Mouse (Mus musculus) urinary bladder, postnatal 14 days (tissue): ENCODE data around the gene Ebf1.

ENCODE experiments used
- DNase-seq: peaks from one replicate; pipeline ENCODE4 v3.0.0; 2021; ENCODE audit warnings: low spot score

The Ebf1 gene

GRCm38 (mm10) chr11:44740278-44741041, 123.3 kb downstream of the Ebf1 start:
- no peak for DNase-seq

GRCm38 (mm10) chr11:44741042-44741491, 124.0 kb downstream of the Ebf1 start:
- DNase-seq: no peak

GRCm38 (mm10) chr11:44744446-44744845, 127.3 kb downstream of the Ebf1 start:
- no peak for DNase-seq

- DNase-seq: no peak
Measured at GRCm38 (mm10) chr11:44745946-44746345, 128.8 kb downstream of the Ebf1 start.

GRCm38 (mm10) chr11:44746731-44747130, 129.6 kb downstream of the Ebf1 start:
- DNase-seq: no peak

GRCm38 (mm10) chr11:44749309-44749708, 132.2 kb downstream of the Ebf1 start:
- no peak for DNase-seq

GRCm38 (mm10) chr11:44754336-44754735, 137.2 kb downstream of the Ebf1 start:
- DNase-seq: no peak

GRCm38 (mm10) chr11:44756321-44756720, 139.2 kb downstream of the Ebf1 start:
- DNase-seq: no peak

- no peak for DNase-seq
Measured at GRCm38 (mm10) chr11:44758857-44759256, 141.7 kb downstream of the Ebf1 start.

- DNase-seq: no peak
Measured at GRCm38 (mm10) chr11:44761128-44761996, 144.2 kb downstream of the Ebf1 start.

GRCm38 (mm10) chr11:44763992-44764835, 147.1 kb downstream of the Ebf1 start:
- DNase-seq: no peak

- DNase-seq: no peak
Measured at GRCm38 (mm10) chr11:44764988-44765387, 147.9 kb downstream of the Ebf1 start.

- DNase-seq: no peak
Measured at GRCm38 (mm10) chr11:44766246-44766645, 149.1 kb downstream of the Ebf1 start.

GRCm38 (mm10) chr11:44767322-44767721, 150.2 kb downstream of the Ebf1 start:
- no peak for DNase-seq

- no peak for DNase-seq
Measured at GRCm38 (mm10) chr11:44768346-44768745, 151.2 kb downstream of the Ebf1 start.

GRCm38 (mm10) chr11:44770989-44771564, 154.0 kb downstream of the Ebf1 start:
- DNase-seq: no peak

GRCm38 (mm10) chr11:44774411-44774810, 157.3 kb downstream of the Ebf1 start:
- no peak for DNase-seq

GRCm38 (mm10) chr11:44775549-44775948, 158.4 kb downstream of the Ebf1 start:
- no peak for DNase-seq

GRCm38 (mm10) chr11:44776556-44776955, 159.4 kb downstream of the Ebf1 start:
- DNase-seq: no peak

- no peak for DNase-seq
Measured at GRCm38 (mm10) chr11:44777331-44778310, 160.5 kb downstream of the Ebf1 start.

- no peak for DNase-seq
Measured at GRCm38 (mm10) chr11:44779030-44779429, 161.9 kb downstream of the Ebf1 start.
